Mouse (Mus musculus): ENCODE results near the gene Mpv17l2. TPM values are rescaled to one million over a fixed set of nuclear protein-coding genes. Genes with fewer than 3 reads are reported as not detected.

Mpv17l2 gene
- polyA plus RNA-seq, 1 experiment: 86.8 TPM

DNA sequence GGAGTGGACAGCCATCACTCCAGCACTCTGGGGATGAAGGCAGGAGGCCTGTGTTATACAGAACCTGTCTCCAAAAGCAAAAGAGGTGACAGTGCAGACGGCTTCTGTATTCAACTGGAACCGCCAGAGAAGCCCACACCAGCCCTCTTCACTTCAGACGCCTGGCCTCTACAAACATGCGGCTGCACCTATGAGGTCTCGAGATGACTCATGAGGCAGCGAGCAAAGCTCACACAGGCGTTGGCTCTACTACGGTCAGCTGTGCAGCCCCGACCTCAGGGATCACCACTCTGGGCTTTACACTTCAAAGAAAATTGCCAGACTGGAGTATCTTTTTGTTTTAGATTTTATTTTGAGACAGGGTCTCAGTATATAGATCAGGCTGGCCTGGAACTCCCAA, 12.1 kb upstream of the Mpv17l2 start:
- Histone ChIP-seq H3K4me3 (ENCODE audit: insufficient read depth, poor library complexity, severe bottlenecking) (no peak overlapping the region), H3K36me3 (ENCODE audit: control insufficient read depth, insufficient read depth) (peaks cover 32% of the 10 kb centered on the region), H3K79me2 (ENCODE audit: control insufficient read depth, insufficient read depth) (peaks cover 43% of the 10 kb centered on the region)

DNA sequence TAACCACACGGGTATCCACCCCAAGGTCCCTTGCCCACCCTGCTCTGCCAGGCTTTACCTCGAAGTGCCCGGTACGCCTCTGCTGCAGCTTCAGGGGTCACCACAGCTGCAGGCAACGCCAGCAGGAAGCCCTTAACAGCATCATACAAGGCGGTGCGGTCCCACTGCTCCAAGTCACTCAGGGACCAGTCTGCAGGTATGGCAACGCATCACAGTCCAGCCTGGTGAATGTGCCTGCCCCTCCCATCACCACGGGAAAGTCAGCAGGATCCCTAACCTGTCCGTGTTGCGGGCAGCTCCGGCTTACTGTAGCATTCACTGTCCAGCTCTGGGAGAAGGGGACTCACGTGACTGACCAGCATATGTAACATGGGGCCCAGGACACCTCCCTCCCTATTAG, 11.3 kb upstream of the Mpv17l2 start:
- Histone ChIP-seq H3K79me2 (ENCODE audit: control insufficient read depth, insufficient read depth) (peaks cover 38% of the 10 kb centered on the region), H3K27me3 (ENCODE audit: control insufficient read depth, insufficient read depth, insufficient read length) (no peaks in the 10 kb centered on the region), H3K4me3 (ENCODE audit: insufficient read depth, poor library complexity, severe bottlenecking) (no peak overlapping the region), H3ac (ENCODE audit: control insufficient read depth, insufficient read length, low read depth) (no peak overlapping the region), H3K79me3 (ENCODE audit: low read depth) (peaks cover 8% of the 10 kb centered on the region), H3K36me3 (ENCODE audit: control insufficient read depth, insufficient read depth) (peaks cover 32% of the 10 kb centered on the region)
- no peak for TF ChIP-seq CTCF (IDR thresholded peaks at IDR 0.05; ENCODE audit: control insufficient read depth, insufficient read depth, insufficient read length)
- no peak for TF ChIP-seq MAX (IDR thresholded peaks at IDR 0.05)
- no peak for TF ChIP-seq USF1 (IDR thresholded peaks at IDR 0.05; ENCODE audit: low read depth)
- no peak for TF ChIP-seq CEBPB (IDR thresholded peaks at IDR 0.05; ENCODE audit: low read depth)
- no peak for TF ChIP-seq MYOD1 (IDR thresholded peaks at IDR 0.05; ENCODE audit: control insufficient read depth, insufficient read length, low read depth)

More for the DNA sequence above, 12.1 kb upstream of the Mpv17l2 start:
- Histone ChIP-seq H3K27me3 (ENCODE audit: control insufficient read depth, insufficient read depth, insufficient read length) (no peaks in the 10 kb centered on the region), H3K79me3 (ENCODE audit: low read depth) (peaks cover 8% of the 10 kb centered on the region), H3ac (ENCODE audit: control insufficient read depth, insufficient read length, low read depth) (peak overlapping the region; percentile 22)
- peak; percentile 30 for TF ChIP-seq MYOD1 (IDR thresholded peaks at IDR 0.05; ENCODE audit: control insufficient read depth, insufficient read length, low read depth)
- no peak for TF ChIP-seq USF1 (IDR thresholded peaks at IDR 0.05; ENCODE audit: low read depth)
- TF ChIP-seq FOSL1 (IDR thresholded peaks at IDR 0.05; ENCODE audit: insufficient read depth, low read length, poor library complexity, severe bottlenecking): peak; percentile 38

DNA sequence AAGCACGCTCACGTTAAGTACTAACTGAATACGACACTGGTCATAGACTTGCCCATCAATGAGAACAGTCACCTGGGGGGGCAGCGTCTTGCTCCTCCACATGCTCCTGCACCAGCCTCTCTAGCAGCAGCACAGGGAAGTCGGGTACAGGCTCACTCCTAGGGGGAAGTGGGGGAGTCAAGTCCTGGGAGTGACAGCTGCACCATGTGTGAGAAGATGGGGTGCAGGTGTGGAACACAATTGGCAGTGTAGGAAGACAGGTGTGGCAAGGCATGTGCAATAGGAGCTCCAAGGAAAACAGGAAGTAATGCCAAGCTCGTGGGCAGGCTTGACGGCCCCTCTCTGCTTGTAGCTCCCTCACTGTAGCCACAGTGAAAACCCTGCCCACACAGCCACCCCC, 10.5 kb upstream of the Mpv17l2 start:
- H3K27me3 ChIP-seq (ENCODE audit: control insufficient read depth, insufficient read depth, insufficient read length): no peaks in the 10 kb centered on the region
- H3K79me3 ChIP-seq (ENCODE audit: low read depth): peaks cover 8% of the 10 kb centered on the region
- no peak overlapping the region for H3ac ChIP-seq (ENCODE audit: control insufficient read depth, insufficient read length, low read depth)
- H3K4me3 ChIP-seq (ENCODE audit: insufficient read depth, poor library complexity, severe bottlenecking): no peak overlapping the region
- no peak for TF ChIP-seq MYOG (IDR thresholded peaks at IDR 0.05; ENCODE audit: control insufficient read depth, extremely low read depth, insufficient read length)
- no peak for TF ChIP-seq USF1 (IDR thresholded peaks at IDR 0.05; ENCODE audit: low read depth)
- no peak for TF ChIP-seq CEBPB (IDR thresholded peaks at IDR 0.05; ENCODE audit: low read depth)
- TF ChIP-seq MAX (IDR thresholded peaks at IDR 0.05): no peak
- no peak for TF ChIP-seq CTCF (IDR thresholded peaks at IDR 0.05; ENCODE audit: control insufficient read depth, insufficient read depth, insufficient read length)
- TF ChIP-seq MYOD1 (IDR thresholded peaks at IDR 0.05; ENCODE audit: control insufficient read depth, insufficient read length, low read depth): no peak
- no peak for TF ChIP-seq FOSL1 (IDR thresholded peaks at IDR 0.05; ENCODE audit: insufficient read depth, low read length, poor library complexity, severe bottlenecking)
- peaks cover 36% of the 10 kb centered on the region for H3K79me2 ChIP-seq (ENCODE audit: control insufficient read depth, insufficient read depth)
- peaks cover 32% of the 10 kb centered on the region for H3K36me3 ChIP-seq (ENCODE audit: control insufficient read depth, insufficient read depth)

DNA sequence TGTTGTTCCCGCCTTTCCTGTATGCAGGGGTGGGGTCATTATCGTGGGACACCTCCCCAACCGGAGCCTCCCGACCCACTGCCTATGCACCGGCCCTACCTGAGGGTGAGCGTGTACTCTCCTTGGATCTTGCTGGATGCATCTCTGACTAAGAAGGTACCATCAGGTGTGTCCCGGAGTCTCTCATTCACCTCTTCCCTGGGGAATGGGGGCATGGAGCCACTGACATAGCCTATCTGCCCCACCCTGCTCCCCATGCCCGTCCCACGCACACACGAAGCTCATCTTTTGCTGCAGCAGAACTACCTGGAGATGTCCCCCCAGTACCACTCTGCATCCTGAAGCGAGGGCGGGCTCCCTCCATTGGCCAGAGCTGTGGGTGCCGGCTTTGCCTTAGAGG, 10.0 kb upstream of the Mpv17l2 start:
- H3K4me3 ChIP-seq (ENCODE audit: insufficient read depth, poor library complexity, severe bottlenecking): no peak overlapping the region
- no peak overlapping the region for H3ac ChIP-seq (ENCODE audit: control insufficient read depth, insufficient read length, low read depth)
- peaks cover 32% of the 10 kb centered on the region for H3K36me3 ChIP-seq (ENCODE audit: control insufficient read depth, insufficient read depth)
- peaks cover 32% of the 10 kb centered on the region for H3K79me2 ChIP-seq (ENCODE audit: control insufficient read depth, insufficient read depth)
- no peaks in the 10 kb centered on the region for H3K27me3 ChIP-seq (ENCODE audit: control insufficient read depth, insufficient read depth, insufficient read length)
- peaks cover 8% of the 10 kb centered on the region for H3K79me3 ChIP-seq (ENCODE audit: low read depth)
- TF ChIP-seq MYOG (IDR thresholded peaks at IDR 0.05; ENCODE audit: control insufficient read depth, extremely low read depth, insufficient read length) (no peak), CTCF (IDR thresholded peaks at IDR 0.05; ENCODE audit: control insufficient read depth, insufficient read depth, insufficient read length) (no peak), MYOD1 (IDR thresholded peaks at IDR 0.05; ENCODE audit: control insufficient read depth, insufficient read length, low read depth) (no peak), CEBPB (IDR thresholded peaks at IDR 0.05; ENCODE audit: low read depth) (no peak), USF1 (IDR thresholded peaks at IDR 0.05; ENCODE audit: low read depth) (no peak), FOSL1 (IDR thresholded peaks at IDR 0.05; ENCODE audit: insufficient read depth, low read length, poor library complexity, severe bottlenecking) (no peak), MAX (IDR thresholded peaks at IDR 0.05) (no peak)

DNA sequence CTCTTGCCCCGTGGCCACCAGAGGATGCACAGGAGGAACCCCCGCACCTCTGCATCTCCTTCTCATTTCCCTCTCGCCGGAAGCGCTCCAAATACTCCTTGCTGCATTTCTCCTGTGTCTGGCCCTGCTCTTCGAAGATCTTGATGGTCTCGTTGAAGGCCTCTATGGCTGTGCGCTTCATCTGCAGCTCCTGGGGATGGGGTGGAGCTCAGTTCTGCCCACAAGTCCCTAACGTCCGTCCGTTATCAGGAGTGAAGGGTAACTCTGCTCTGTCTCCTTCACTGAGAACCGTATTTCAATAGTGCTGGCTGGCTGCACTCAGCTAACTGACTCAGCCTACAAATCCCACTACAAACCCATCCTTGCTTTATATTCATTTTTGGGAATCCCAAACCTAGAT, 9.1 kb upstream of the Mpv17l2 start:
- TF ChIP-seq MYOG (IDR thresholded peaks at IDR 0.05; ENCODE audit: control insufficient read depth, extremely low read depth, insufficient read length) (no peak), FOSL1 (IDR thresholded peaks at IDR 0.05; ENCODE audit: insufficient read depth, low read length, poor library complexity, severe bottlenecking) (no peak), CTCF (IDR thresholded peaks at IDR 0.05; ENCODE audit: control insufficient read depth, insufficient read depth, insufficient read length) (no peak), MYOD1 (IDR thresholded peaks at IDR 0.05; ENCODE audit: control insufficient read depth, insufficient read length, low read depth) (no peak), USF1 (IDR thresholded peaks at IDR 0.05; ENCODE audit: low read depth) (no peak), MAX (IDR thresholded peaks at IDR 0.05) (no peak), CEBPB (IDR thresholded peaks at IDR 0.05; ENCODE audit: low read depth) (no peak)
- peaks cover 4% of the 10 kb centered on the region for H3K79me3 ChIP-seq (ENCODE audit: low read depth)
- no peak overlapping the region for H3K4me3 ChIP-seq (ENCODE audit: insufficient read depth, poor library complexity, severe bottlenecking)
- H3K79me2 ChIP-seq (ENCODE audit: control insufficient read depth, insufficient read depth): peaks cover 29% of the 10 kb centered on the region
- no peaks in the 10 kb centered on the region for H3K27me3 ChIP-seq (ENCODE audit: control insufficient read depth, insufficient read depth, insufficient read length)
- no peak overlapping the region for H3ac ChIP-seq (ENCODE audit: control insufficient read depth, insufficient read length, low read depth)
- peaks cover 32% of the 10 kb centered on the region for H3K36me3 ChIP-seq (ENCODE audit: control insufficient read depth, insufficient read depth)

DNA sequence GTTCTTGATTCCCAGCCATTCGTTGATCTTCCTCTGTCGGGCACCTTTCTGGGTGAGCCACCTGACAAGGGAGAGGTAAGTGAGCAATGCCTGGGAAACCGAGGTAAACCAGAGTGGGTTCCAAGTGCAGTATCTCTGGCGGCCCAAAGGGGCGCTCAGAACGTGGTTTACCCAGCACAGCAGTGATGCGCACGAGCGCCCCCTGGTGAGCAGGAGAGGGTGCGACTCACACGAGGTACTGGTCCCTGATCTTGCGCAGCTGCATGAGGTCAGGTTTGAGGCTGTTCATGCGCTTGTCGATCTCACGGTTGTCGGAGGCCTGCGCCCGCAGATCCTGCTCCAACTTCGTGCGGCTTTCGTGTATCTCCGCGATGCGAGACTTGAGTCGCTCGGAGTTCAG, 8.6 kb upstream of the Mpv17l2 start:
- Histone ChIP-seq H3K79me3 (ENCODE audit: low read depth) (peaks cover 4% of the 10 kb centered on the region), H3ac (ENCODE audit: control insufficient read depth, insufficient read length, low read depth) (no peak overlapping the region), H3K36me3 (ENCODE audit: control insufficient read depth, insufficient read depth) (peaks cover 36% of the 10 kb centered on the region), H3K27me3 (ENCODE audit: control insufficient read depth, insufficient read depth, insufficient read length) (no peaks in the 10 kb centered on the region), H3K4me3 (ENCODE audit: insufficient read depth, poor library complexity, severe bottlenecking) (no peak overlapping the region), H3K79me2 (ENCODE audit: control insufficient read depth, insufficient read depth) (peaks cover 32% of the 10 kb centered on the region)
- TF ChIP-seq MYOG (IDR thresholded peaks at IDR 0.05; ENCODE audit: control insufficient read depth, extremely low read depth, insufficient read length): no peak
- no peak for TF ChIP-seq USF1 (IDR thresholded peaks at IDR 0.05; ENCODE audit: low read depth)
- no peak for TF ChIP-seq CEBPB (IDR thresholded peaks at IDR 0.05; ENCODE audit: low read depth)
- peak; percentile 92 for TF ChIP-seq MAX (IDR thresholded peaks at IDR 0.05)
- no peak for TF ChIP-seq MYOD1 (IDR thresholded peaks at IDR 0.05; ENCODE audit: control insufficient read depth, insufficient read length, low read depth)
- peak; percentile 100 for TF ChIP-seq CTCF (IDR thresholded peaks at IDR 0.05; ENCODE audit: control insufficient read depth, insufficient read depth, insufficient read length)
- TF ChIP-seq FOSL1 (IDR thresholded peaks at IDR 0.05; ENCODE audit: insufficient read depth, low read length, poor library complexity, severe bottlenecking): no peak

Data from C2C12 (cell line).